Mouse (Mus musculus) brain, embryonic 14.5 days (tissue): ENCODE measurements around the gene Zfp536.

Source experiments
- CTCF ChIP-seq: fragments of 200-500 bp; IDR thresholded peaks from 2 replicates; pipeline ENCODE4 v1.5.1; 2012; ENCODE audit warnings: inconsistent platforms, mild to moderate bottlenecking, moderate library complexity, borderline replicate concordance; ENCODE audit not compliant: insufficient read depth, insufficient read length; ENCODE audit errors: extremely low read depth
- POLR2A ChIP-seq: fragments of 200-500 bp; IDR thresholded peaks from 2 replicates; pipeline ENCODE4 v1.6.1; 2012; ENCODE audit warnings: mild to moderate bottlenecking, inconsistent platforms, borderline replicate concordance; ENCODE audit not compliant: poor library complexity, insufficient read depth, insufficient read length, severe bottlenecking; ENCODE audit errors: extremely low read depth

- TF ChIP-seq CTCF (no peak), POLR2A (no peak)
These were observed 306.8 kb downstream of the Zfp536 start for GRCm38 (mm10) chr7:37466477-37467243.
